Mouse (Mus musculus): Measurements from ENCODE around the gene Ugt1a6a. TPM values are rescaled to one million over a fixed set of nuclear protein-coding genes. Genes with fewer than 3 reads are reported as not detected.

Ugt1a6a gene
- polyA plus RNA-seq, 1 experiment from 2014 or later = 1.9 TPM

DNA sequence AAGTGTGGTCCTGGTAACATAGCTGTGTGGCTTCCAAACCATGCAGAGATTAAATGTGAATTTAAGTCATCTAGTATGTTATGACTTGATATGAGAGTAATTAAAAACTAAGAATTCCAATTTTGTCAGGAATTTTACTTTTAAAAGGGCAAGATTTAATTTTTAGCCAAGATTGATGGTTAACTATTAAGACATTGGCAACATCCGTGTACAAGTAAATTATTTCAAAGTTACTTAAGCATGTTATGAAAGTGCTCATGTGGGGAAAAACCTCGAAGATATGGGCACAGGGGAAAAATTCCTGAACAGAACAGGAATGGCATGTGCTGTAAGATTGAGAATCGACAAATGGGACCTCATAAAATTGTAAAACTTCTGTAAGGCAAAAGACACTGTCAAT, 62.8 kb downstream of the Ugt1a6a start:
- no peak overlapping the region for H3K4me2 ChIP-seq (replicated peaks; ENCODE audit: low read depth, low read length)
- WGBS = 66% methylated on average over 3 of the region's 3 CpGs
- H3K4me1 ChIP-seq (ENCODE audit: control insufficient read depth, insufficient read depth, low read length) = no peaks in the 10 kb centered on the region
- no peaks in the 10 kb centered on the region for H3K27me3 ChIP-seq (ENCODE audit: control insufficient read depth, insufficient read depth, low read length)
- H3K4me3 ChIP-seq (ENCODE audit: low read length) = no peak overlapping the region
- H3K27ac ChIP-seq (ENCODE audit: low read depth, low read length) = no peak overlapping the region
- ATAC-seq (ENCODE audit: low FRiP score, low TSS enrichment) = no peak
- H3K36me3 ChIP-seq (ENCODE audit: control insufficient read depth, insufficient read depth, low read length) = no peaks in the 10 kb centered on the region
- H3K9me3 ChIP-seq (ENCODE audit: control insufficient read depth, low read length) = no peaks in the 10 kb centered on the region
- H3K9ac ChIP-seq (ENCODE audit: low read depth, low read length) = no peak overlapping the region

DNA sequence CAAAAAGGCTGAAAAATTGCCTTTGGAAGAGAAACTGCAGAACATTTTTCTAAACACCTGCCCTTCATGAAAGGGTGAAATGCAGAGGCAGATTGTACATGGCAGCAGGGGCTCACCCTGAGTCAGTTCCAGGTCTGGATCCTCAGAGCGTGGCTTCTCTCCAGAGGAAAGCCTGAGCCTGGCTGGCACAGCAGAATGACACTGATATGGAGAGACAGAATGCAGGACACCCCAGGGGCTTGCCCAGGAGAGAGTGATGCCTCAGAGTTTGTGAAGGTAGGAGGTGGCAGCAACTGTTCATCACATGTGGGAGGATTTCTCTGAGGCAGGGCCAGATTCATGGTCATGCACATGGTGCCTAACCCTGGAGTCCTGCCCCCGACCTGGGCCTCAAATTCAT, 65.4 kb downstream of the Ugt1a6a start:
- H3K9ac ChIP-seq (ENCODE audit: low read depth, low read length) = no peak overlapping the region
- no peaks in the 10 kb centered on the region for H3K4me1 ChIP-seq (ENCODE audit: control insufficient read depth, insufficient read depth, low read length)
- no peaks in the 10 kb centered on the region; the same call in 1 of the 2 replicates for H3K9me3 ChIP-seq (ENCODE audit: control insufficient read depth, low read length)
- ATAC-seq (ENCODE audit: low FRiP score, low TSS enrichment) = no peak
- no peak overlapping the region for H3K4me2 ChIP-seq (replicated peaks; ENCODE audit: low read depth, low read length)
- H3K36me3 ChIP-seq (ENCODE audit: control insufficient read depth, insufficient read depth, low read length) = no peaks in the 10 kb centered on the region
- 71% methylated on average over 2 of the region's 2 CpGs for WGBS
- H3K4me3 ChIP-seq (ENCODE audit: low read length) = no peak overlapping the region
- H3K27me3 ChIP-seq (ENCODE audit: control insufficient read depth, insufficient read depth, low read length) = no peaks in the 10 kb centered on the region
- no peak overlapping the region for H3K27ac ChIP-seq (ENCODE audit: low read depth, low read length)

DNA sequence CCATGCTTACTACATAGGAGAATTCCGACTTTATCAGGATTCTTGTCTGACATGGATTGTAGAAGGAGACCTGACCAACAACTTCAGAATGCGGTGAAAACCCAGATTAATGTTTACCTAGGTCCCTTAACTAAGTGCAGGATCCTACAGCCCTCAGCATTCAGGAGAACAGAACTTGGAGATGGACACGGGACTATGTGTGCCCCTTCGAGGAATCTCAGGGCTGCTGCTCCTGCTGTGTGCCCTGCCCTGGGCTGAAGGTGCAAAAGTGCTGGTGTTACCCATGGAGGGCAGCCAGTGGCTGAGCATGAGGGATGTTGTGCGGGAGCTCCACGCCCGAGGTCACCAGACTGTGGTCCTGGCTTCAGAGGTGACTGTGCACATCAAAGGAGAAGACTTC, 65.8 kb downstream of the Ugt1a6a start, which contains the start of gene Ugt1a2:
Gene Ugt1a2 (plus strand): TSS at position 146 of the 400 bp plus-strand sequence.
- Histone ChIP-seq H3K4me1 (ENCODE audit: control insufficient read depth, insufficient read depth, low read length) (no peaks in the 10 kb centered on the region), H3K9me3 (ENCODE audit: control insufficient read depth, low read length) (no peaks in the 10 kb centered on the region; the same call in 1 of the 2 replicates), H3K4me3 (ENCODE audit: low read length) (no peak within 1 kb of the TSS), H3K36me3 (ENCODE audit: control insufficient read depth, insufficient read depth, low read length) (no peaks in the 10 kb centered on the region), H3K27me3 (ENCODE audit: control insufficient read depth, insufficient read depth, low read length) (no peaks in the 10 kb centered on the region), H3K4me2 (replicated peaks; ENCODE audit: low read depth, low read length) (no peak within 1 kb of the TSS), H3K27ac (ENCODE audit: low read depth, low read length) (no peak within 1 kb of the TSS), H3K9ac (ENCODE audit: low read depth, low read length) (no peak within 1 kb of the TSS; the same call in 1 of the 2 replicates)
- ATAC-seq (ENCODE audit: low FRiP score, low TSS enrichment) = no peak
- WGBS = 71% methylated on average over 7 of the region's 7 CpGs

DNA sequence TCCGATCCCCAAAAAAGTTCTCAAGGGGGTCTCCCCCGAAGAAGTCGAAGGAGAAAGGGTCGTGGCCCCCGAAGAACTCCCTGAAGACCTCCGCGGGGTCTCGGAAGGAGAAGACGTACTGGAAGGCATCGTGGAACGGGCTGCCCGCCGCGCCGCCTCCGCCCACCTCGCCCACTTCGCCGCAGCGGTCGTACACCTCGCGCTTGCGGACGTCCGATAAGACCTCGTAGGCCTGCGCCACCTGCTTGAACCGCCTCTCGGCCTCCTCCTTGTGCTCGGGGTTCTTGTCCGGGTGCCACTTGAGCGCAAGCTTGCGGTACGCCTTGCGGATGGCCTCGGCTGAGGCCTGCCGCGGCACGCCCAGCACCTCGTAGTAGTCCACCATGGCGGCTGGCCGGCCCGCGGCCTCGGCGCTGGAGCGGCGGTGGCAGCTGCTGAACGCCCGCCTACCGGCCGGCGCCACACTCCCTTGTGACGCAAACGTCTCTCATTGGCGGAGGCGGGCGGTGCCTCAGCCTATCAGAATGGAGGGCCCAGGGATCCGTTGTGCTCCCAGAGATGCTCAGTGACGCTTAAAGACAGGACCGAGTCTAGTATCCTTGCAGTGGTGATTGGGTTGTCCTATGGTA, 70.8 kb downstream of the Ugt1a6a start, which contains the start of gene Dnajb3:
Gene Dnajb3 (minus strand): TSS at position 489 of the 629 bp plus-strand sequence.
- no peaks in the 10 kb centered on the region; the same call in 1 of the 2 replicates for H3K9me3 ChIP-seq (ENCODE audit: control insufficient read depth, low read length)
- no peaks in the 10 kb centered on the region for H3K4me1 ChIP-seq (ENCODE audit: control insufficient read depth, insufficient read depth, low read length)
- peak within 1 kb of the TSS; percentile 41 for H3K4me3 ChIP-seq (ENCODE audit: low read length)
- peak within 1 kb of the TSS; percentile 73 for H3K4me2 ChIP-seq (replicated peaks; ENCODE audit: low read depth, low read length)
- peak within 1 kb of the TSS; percentile 65 for H3K9ac ChIP-seq (ENCODE audit: low read depth, low read length)
- peak; percentile 98 for ATAC-seq (ENCODE audit: low FRiP score, low TSS enrichment)
- H3K27ac ChIP-seq (ENCODE audit: low read depth, low read length) = no peak within 1 kb of the TSS
- no peaks in the 10 kb centered on the region for H3K36me3 ChIP-seq (ENCODE audit: control insufficient read depth, insufficient read depth, low read length)
- no peaks in the 10 kb centered on the region for H3K27me3 ChIP-seq (ENCODE audit: control insufficient read depth, insufficient read depth, low read length)
- WGBS = 7% methylated on average over 62 of the region's 62 CpGs

DNA sequence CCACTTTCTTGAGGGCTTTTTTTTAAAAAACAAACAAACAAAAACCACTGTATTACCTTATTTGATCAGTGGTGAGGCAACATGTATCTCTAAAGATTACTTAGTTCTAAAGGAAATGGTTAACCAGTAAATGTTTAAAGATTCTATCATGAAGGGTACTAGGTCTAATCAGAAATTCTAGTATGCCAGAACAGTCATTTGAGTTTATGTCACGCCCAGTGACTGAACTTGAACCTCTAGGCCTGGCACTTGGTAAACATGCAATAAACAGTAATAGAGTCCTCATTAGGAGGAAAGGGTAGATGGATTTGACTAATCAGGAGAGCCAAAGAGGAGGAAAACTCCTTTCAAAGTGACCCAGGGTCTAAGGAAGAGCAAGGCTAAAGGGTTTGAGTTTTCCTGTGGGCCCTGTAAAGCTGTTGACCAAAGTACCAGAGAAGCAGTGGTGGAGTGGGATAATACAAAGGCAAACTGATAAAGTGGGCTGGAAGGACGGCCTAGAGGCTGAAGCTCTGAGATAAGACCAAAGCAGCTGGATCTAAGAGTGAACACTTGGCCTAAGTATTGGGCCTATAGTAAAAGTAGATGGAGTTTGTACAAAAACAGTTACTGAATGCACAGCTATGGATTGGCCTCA, 72.4 kb downstream of the Ugt1a6a start:
- no peak for ATAC-seq (ENCODE audit: low FRiP score, low TSS enrichment)
- no peak overlapping the region for H3K9ac ChIP-seq (ENCODE audit: low read depth, low read length)
- H3K4me2 ChIP-seq (replicated peaks; ENCODE audit: low read depth, low read length) = no peak overlapping the region
- H3K36me3 ChIP-seq (ENCODE audit: control insufficient read depth, insufficient read depth, low read length) = no peaks in the 10 kb centered on the region
- 82% methylated on average over 2 of the region's 2 CpGs for WGBS
- no peak overlapping the region for H3K4me3 ChIP-seq (ENCODE audit: low read length)
- no peak overlapping the region for H3K27ac ChIP-seq (ENCODE audit: low read depth, low read length)
- peaks cover 8% of the 10 kb centered on the region for H3K9me3 ChIP-seq (ENCODE audit: control insufficient read depth, low read length)
- no peaks in the 10 kb centered on the region for H3K27me3 ChIP-seq (ENCODE audit: control insufficient read depth, insufficient read depth, low read length)
- no peaks in the 10 kb centered on the region for H3K4me1 ChIP-seq (ENCODE audit: control insufficient read depth, insufficient read depth, low read length)

DNA sequence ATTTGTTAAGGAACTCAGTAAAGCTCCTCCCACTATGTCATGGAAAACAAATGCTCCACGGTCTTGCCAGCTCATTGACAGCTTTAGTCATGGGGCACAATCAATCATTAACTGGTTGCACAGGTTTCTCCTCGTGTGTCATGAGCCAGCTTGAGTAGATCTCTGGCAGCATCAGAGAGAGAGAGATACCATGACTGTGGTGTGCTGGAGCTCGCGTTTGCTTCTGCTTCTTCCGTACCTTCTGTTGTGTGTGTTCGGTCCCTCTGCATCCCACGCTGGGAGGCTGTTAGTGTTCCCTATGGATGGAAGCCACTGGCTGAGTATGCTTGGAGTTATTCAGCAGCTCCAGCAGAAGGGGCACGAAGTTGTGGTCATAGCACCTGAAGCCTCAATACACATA, 77.2 kb downstream of the Ugt1a6a start, which contains the start of gene Ugt1a1:
Gene Ugt1a1 (plus strand): TSS at position 148 of the 400 bp plus-strand sequence.
- Histone ChIP-seq H3K27me3 (ENCODE audit: control insufficient read depth, insufficient read depth, low read length) (no peaks in the 10 kb centered on the region), H3K4me1 (ENCODE audit: control insufficient read depth, insufficient read depth, low read length) (no peaks in the 10 kb centered on the region), H3K4me3 (ENCODE audit: low read length) (no peak within 1 kb of the TSS), H3K9ac (ENCODE audit: low read depth, low read length) (no peak within 1 kb of the TSS), H3K27ac (ENCODE audit: low read depth, low read length) (no peak within 1 kb of the TSS), H3K9me3 (ENCODE audit: control insufficient read depth, low read length) (peaks cover 52% of the 10 kb centered on the region), H3K36me3 (ENCODE audit: control insufficient read depth, insufficient read depth, low read length) (no peaks in the 10 kb centered on the region), H3K4me2 (replicated peaks; ENCODE audit: low read depth, low read length) (no peak within 1 kb of the TSS)
- peak; percentile 21; the same call in 1 of the 2 replicates for ATAC-seq (ENCODE audit: low FRiP score, low TSS enrichment)
- 68% methylated on average over 8 of the region's 8 CpGs for WGBS

DNA sequence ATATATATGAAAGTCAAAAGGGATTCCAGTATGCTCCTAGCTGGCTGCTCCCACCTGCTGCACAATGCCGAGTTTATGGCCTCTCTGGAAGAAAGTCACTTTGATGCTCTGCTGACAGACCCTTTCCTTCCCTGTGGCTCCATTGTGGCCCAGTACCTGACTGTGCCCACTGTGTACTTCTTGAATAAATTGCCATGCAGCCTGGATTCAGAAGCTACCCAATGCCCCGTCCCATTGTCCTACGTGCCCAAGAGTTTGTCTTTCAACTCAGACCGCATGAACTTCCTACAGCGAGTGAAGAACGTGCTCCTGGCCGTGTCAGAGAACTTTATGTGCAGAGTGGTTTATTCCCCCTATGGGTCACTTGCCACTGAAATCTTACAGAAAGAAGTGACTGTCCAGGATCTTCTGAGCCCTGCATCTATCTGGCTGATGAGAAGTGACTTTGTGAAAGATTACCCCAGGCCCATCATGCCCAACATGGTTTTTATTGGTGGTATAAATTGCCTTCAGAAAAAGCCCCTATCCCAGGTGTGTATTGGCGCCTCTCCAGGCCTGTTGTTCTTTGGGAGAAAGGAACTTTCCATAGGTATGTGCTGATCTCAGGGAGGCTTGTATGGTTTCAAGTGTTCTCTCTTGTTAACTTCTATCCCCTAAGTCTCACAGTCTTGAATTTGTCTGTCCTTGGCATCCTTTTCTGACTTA, 77.9 kb downstream of the Ugt1a6a start:
- Histone ChIP-seq H3K9me3 (ENCODE audit: control insufficient read depth, low read length) (peaks cover 58% of the 10 kb centered on the region), H3K27me3 (ENCODE audit: control insufficient read depth, insufficient read depth, low read length) (no peaks in the 10 kb centered on the region), H3K27ac (ENCODE audit: low read depth, low read length) (no peak overlapping the region), H3K4me2 (replicated peaks; ENCODE audit: low read depth, low read length) (no peak overlapping the region), H3K36me3 (ENCODE audit: control insufficient read depth, insufficient read depth, low read length) (no peaks in the 10 kb centered on the region), H3K4me1 (ENCODE audit: control insufficient read depth, insufficient read depth, low read length) (no peaks in the 10 kb centered on the region), H3K9ac (ENCODE audit: low read depth, low read length) (no peak overlapping the region), H3K4me3 (ENCODE audit: low read length) (no peak overlapping the region)
- 61% methylated on average over 8 of the region's 8 CpGs for WGBS
- peak; percentile 40; the same call in 1 of the 2 replicates for ATAC-seq (ENCODE audit: low FRiP score, low TSS enrichment)

DNA sequence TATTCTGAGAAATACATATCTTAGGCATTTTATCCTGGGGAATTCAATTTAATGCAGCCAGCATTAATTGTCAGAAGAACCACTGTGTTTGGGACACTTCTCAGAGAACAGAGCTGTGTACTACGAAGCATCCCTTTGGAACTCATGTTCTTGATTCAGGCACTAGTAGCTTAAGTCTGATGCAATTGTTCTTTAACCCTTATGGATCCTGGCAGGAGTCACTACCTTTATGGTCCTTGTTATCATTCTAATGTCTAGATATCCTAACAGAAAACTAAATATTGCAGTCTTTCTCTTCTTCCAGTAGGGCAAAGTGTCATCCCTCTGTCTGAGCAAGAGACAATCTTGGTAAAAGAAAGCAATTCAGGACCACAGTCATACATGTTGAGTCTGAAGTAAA, 78.5 kb downstream of the Ugt1a6a start:
- Histone ChIP-seq H3K4me1 (ENCODE audit: control insufficient read depth, insufficient read depth, low read length) (no peaks in the 10 kb centered on the region), H3K4me2 (replicated peaks; ENCODE audit: low read depth, low read length) (no peak overlapping the region), H3K9me3 (ENCODE audit: control insufficient read depth, low read length) (peaks cover 60% of the 10 kb centered on the region), H3K27me3 (ENCODE audit: control insufficient read depth, insufficient read depth, low read length) (no peaks in the 10 kb centered on the region), H3K36me3 (ENCODE audit: control insufficient read depth, insufficient read depth, low read length) (no peaks in the 10 kb centered on the region), H3K9ac (ENCODE audit: low read depth, low read length) (no peak overlapping the region), H3K4me3 (ENCODE audit: low read length) (no peak overlapping the region), H3K27ac (ENCODE audit: low read depth, low read length) (no peak overlapping the region)
- WGBS = 84% methylated on average over 1 of the region's 1 CpGs
- ATAC-seq (ENCODE audit: low FRiP score, low TSS enrichment) = no peak

Measured in kidney, embryonic 14.5 days (tissue).